Comparison of ENCODE assay signal across 8 mouse cellular contexts in genomic region chr8:69973063-69973441, GRCm38 (mm10). TPM values are rescaled to one million over a fixed set of nuclear protein-coding genes. Genes with fewer than 3 reads are reported as not detected.
DNase-seq lines count a peak whose midpoint lies in the region; ATAC-seq and TF ChIP-seq lines count a peak whose summit lies in the region.

No protein-coding gene starts in this region.

- DNase-seq in gastrocnemius, adult 2 months, result no peak
- DNase-seq in gastrocnemius, postnatal 4 days (ENCODE audit: low spot score in 2 of 2), result no peak
- DNase-seq in testis, postnatal 14 days (ENCODE audit: low spot score), result no peak
- DNase-seq in yolk sac, embryonic 10.5 days (ENCODE audit: low spot score), result peak; percentile 62

- H3K27me3 ChIP-seq in testis, adult 2 months (ENCODE audit: control insufficient read depth, insufficient read depth, low read length), result no peaks in the 10 kb centered on the region
- no peaks in the 10 kb centered on the region for H3K27me3 ChIP-seq in liver, embryonic 12.5 days (replicated peaks)

- no peaks in the 10 kb centered on the region for H3K9me3 ChIP-seq in liver, embryonic 12.5 days (replicated peaks)

- H3K9ac ChIP-seq in liver, embryonic 12.5 days, result peak overlapping the region; percentile 99

- no peaks in the 10 kb centered on the region for H3K36me3 ChIP-seq in testis, adult 2 months (ENCODE audit: control insufficient read depth, insufficient read depth, low read length)
- peaks cover 14% of the 10 kb centered on the region for H3K36me3 ChIP-seq in liver, embryonic 12.5 days

- TF ChIP-seq CTCF in gastrocnemius, adult 2 months (IDR thresholded peaks at IDR 0.05), result no peak
- TF ChIP-seq CTCF in testis, adult 2 months (IDR thresholded peaks at IDR 0.05; ENCODE audit: control insufficient read depth, insufficient read depth, insufficient replicate concordance, low read depth, low read length), result no peak

- H3K4me3 ChIP-seq in gastrocnemius, adult 2 months, result peak overlapping the region; percentile 100
- H3K4me3 ChIP-seq in testis, adult 2 months (ENCODE audit: control insufficient read depth, low read depth, low read length), result peak overlapping the region; percentile 99
- H3K4me3 ChIP-seq in liver, embryonic 12.5 days, result peak overlapping the region; percentile 99

- intact Hi-C loops in gastrocnemius, adult 2 months (cut with DNase I), result no loop called here

- peak overlapping the region; percentile 98 for H3K27ac ChIP-seq in gastrocnemius, adult 2 months
- H3K27ac ChIP-seq in testis, adult 2 months (ENCODE audit: control insufficient read depth, insufficient read depth, low read depth, low read length), result no peak overlapping the region; the same call in 1 of the 2 replicates
- peak overlapping the region; percentile 95 for H3K27ac ChIP-seq in liver, embryonic 12.5 days

- no peak for ATAC-seq in liver, embryonic 12.5 days
- ATAC-seq in megakaryocyte progenitor cell, adult 5-6 weeks (replicated peaks; ENCODE audit: poor library complexity), result no peak
- no peak for ATAC-seq in inflammation-experienced regulatory T-cells, adult 6 months

- H3K4me2 ChIP-seq in liver, embryonic 12.5 days, result peak overlapping the region; percentile 98

- 11% methylated on average over 7 of the region's 7 CpGs for WGBS in liver, embryonic 12.5 days (ENCODE audit: insufficient replicate concordance)

- peaks cover 10% of the 10 kb centered on the region for H3K4me1 ChIP-seq in testis, adult 2 months (ENCODE audit: control insufficient read depth, insufficient read depth, low read length)
- H3K4me1 ChIP-seq in liver, embryonic 12.5 days, result peaks cover 68% of the 10 kb centered on the region

- no peak for TF ChIP-seq POLR2A in testis, adult 2 months (IDR thresholded peaks at IDR 0.05; ENCODE audit: control insufficient read depth, low read depth, low read length)

RNA-seq across cellular contexts. Expression of gene Gatad2a, which starts 23.1 kb away (rescaled TPM):
- total RNA-seq in gastrocnemius, adult 2 months (2021), result 10 to 100 TPM; 26.5 to 32.6 TPM
- total RNA-seq in gastrocnemius, postnatal 4 days (2021), result 10 to 100 TPM; 60.9 to 74.5 TPM
- 80.8 and 84.9 TPM in 2 replicates for polyA plus RNA-seq in testis, adult 2 months (2012; rRNA removed)
- 60.2 and 62.6 TPM in 2 replicates for polyA plus RNA-seq in liver, embryonic 12.5 days (2016; fragmentation: Nextera tagmentation; extraction: Ambion mirVana)
- 71.4 and 75.1 TPM in 2 replicates for total RNA-seq in megakaryocyte progenitor cell, adult 5-6 weeks (2015)
- total RNA-seq in megakaryocyte progenitor cell, adult 5-6 weeks (2017), result 54.0 and 68.3 TPM in 2 replicates
- 10 to 100 TPM; 20.1 to 29.0 (median 23.2) TPM for polyA plus RNA-seq in inflammation-experienced regulatory T-cells, adult 6 months (2017; shearing (Covaris generic))
